Mouse (Mus musculus): ENCODE measurements around the gene Akap9. TPM values are rescaled to one million over a fixed set of nuclear protein-coding genes. Genes with fewer than 3 reads are reported as not detected.

The Akap9 gene
- polyA plus RNA-seq, 1 experiment from 2014 or later: 282 TPM

DNA sequence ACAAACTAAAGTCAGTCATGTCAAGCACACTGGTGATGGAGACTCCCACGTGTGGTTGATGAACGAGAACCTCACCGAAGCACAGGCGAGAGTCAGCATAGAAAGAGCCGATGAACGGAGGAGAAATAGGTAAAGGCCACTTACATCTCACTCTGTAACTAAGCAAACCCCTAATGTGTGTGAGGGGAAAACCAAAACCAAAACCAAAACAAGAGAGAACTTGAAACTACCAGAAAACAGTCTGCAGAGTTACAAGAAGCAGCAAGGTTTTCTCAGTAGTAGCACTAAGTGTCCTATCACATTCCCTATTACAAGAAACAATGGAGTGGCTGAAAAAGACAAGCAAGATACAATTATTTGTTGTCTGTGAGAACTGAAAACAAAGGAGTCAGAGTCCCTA lies 24.6 kb downstream of the Akap9 start:
- ATAC-seq (ENCODE audit: low FRiP score) (no peak), DNase-seq (ENCODE audit: low spot score) (no peak)
- H3K4me3 ChIP-seq (replicated peaks; ENCODE audit: low read length): no peak overlapping the region
- no peak overlapping the region for H3K4me2 ChIP-seq (replicated peaks)
- peaks cover 87% of the 10 kb centered on the region for H3K36me3 ChIP-seq (replicated peaks; ENCODE audit: control insufficient read depth, insufficient read depth)
- no peak overlapping the region for H3K27ac ChIP-seq
- H3K27me3 ChIP-seq (ENCODE audit: control insufficient read depth, insufficient read depth, low read length): no peaks in the 10 kb centered on the region
- H3K9me3 ChIP-seq (ENCODE audit: control insufficient read depth, low read length): no peaks in the 10 kb centered on the region
- no peak overlapping the region for H3K9ac ChIP-seq
- no peaks in the 10 kb centered on the region for H3K4me1 ChIP-seq (replicated peaks; ENCODE audit: control insufficient read depth, insufficient read depth, low read length)
- 97% methylated on average over 6 of the region's 6 CpGs for WGBS

DNA sequence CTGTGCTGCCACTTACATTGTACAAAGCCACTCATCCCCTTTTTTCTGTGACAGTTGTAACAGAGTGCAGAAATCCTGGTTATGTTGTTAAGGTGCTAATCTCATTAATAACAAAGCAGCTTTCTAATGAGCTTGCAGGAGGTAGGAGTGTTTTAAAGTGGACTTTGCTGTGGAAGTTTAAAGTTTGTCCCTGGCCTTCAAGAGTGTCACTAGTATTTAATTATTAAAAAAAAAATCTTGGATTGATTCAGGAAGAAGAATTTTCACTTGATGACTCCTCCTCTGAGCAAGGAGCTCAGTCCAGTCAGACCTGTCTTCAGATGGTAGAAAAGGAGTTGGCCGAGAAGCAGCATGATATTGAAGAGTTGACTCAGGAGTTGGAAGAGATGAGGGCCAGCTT lies 26.7 kb downstream of the Akap9 start:
- H3K4me1 ChIP-seq (replicated peaks; ENCODE audit: control insufficient read depth, insufficient read depth, low read length): no peaks in the 10 kb centered on the region
- H3K9ac ChIP-seq: no peak overlapping the region
- ATAC-seq (ENCODE audit: low FRiP score) (no peak), DNase-seq (ENCODE audit: low spot score) (no peak)
- peaks cover 93% of the 10 kb centered on the region for H3K36me3 ChIP-seq (replicated peaks; ENCODE audit: control insufficient read depth, insufficient read depth)
- H3K9me3 ChIP-seq (ENCODE audit: control insufficient read depth, low read length): no peaks in the 10 kb centered on the region
- H3K4me2 ChIP-seq (replicated peaks): no peak overlapping the region
- 100% methylated on average over 1 of the region's 1 CpGs for WGBS
- no peaks in the 10 kb centered on the region for H3K27me3 ChIP-seq (ENCODE audit: control insufficient read depth, insufficient read depth, low read length)
- H3K4me3 ChIP-seq (replicated peaks; ENCODE audit: low read length): no peak overlapping the region
- no peak overlapping the region for H3K27ac ChIP-seq

DNA sequence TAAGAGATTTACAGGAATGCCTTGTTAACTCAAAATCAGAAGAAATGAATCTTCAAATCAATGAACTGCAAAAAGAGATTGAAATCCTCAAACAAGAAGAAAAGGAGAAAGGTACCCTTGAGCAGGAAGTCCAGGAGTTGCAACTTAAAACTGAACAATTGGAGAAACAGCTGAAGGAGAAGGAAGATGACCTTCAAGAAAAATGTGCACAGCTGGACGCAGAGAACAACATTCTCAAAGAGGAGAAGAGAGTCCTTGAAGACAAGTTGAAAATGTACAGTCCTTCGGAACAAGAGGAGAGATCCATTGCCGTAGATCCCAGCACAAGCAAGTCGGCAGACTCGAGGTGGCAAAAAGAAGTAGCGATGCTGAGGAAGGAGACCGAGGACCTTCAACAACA lies 33.4 kb downstream of the Akap9 start:
- Histone ChIP-seq H3K4me1 (replicated peaks; ENCODE audit: control insufficient read depth, insufficient read depth, low read length) (no peaks in the 10 kb centered on the region), H3K27me3 (ENCODE audit: control insufficient read depth, insufficient read depth, low read length) (no peaks in the 10 kb centered on the region), H3K4me2 (replicated peaks) (no peak overlapping the region), H3K36me3 (replicated peaks; ENCODE audit: control insufficient read depth, insufficient read depth) (peaks cover 95% of the 10 kb centered on the region), H3K9ac (no peak overlapping the region), H3K9me3 (ENCODE audit: control insufficient read depth, low read length) (no peaks in the 10 kb centered on the region), H3K4me3 (replicated peaks; ENCODE audit: low read length) (no peak overlapping the region), H3K27ac (no peak overlapping the region)
- ATAC-seq (ENCODE audit: low FRiP score) (no peak), DNase-seq (ENCODE audit: low spot score) (no peak)
- WGBS: 96% methylated on average over 7 of the region's 7 CpGs

- 92% methylated on average over 9 of the region's 9 CpGs for WGBS
- Histone ChIP-seq H3K4me1 (replicated peaks; ENCODE audit: control insufficient read depth, insufficient read depth, low read length) (no peaks in the 10 kb centered on the region), H3K27me3 (ENCODE audit: control insufficient read depth, insufficient read depth, low read length) (no peaks in the 10 kb centered on the region), H3K27ac (no peak overlapping the region), H3K4me2 (replicated peaks) (no peak overlapping the region), H3K4me3 (replicated peaks; ENCODE audit: low read length) (no peak overlapping the region), H3K36me3 (replicated peaks; ENCODE audit: control insufficient read depth, insufficient read depth) (peaks cover 80% of the 10 kb centered on the region), H3K9ac (no peak overlapping the region), H3K9me3 (ENCODE audit: control insufficient read depth, low read length) (no peaks in the 10 kb centered on the region)
- DNase-seq (ENCODE audit: low spot score): no peak
- ATAC-seq (ENCODE audit: low FRiP score): no peak
These were observed 40.6 kb downstream of the Akap9 start for GRCm38 (mm10) chr5:3968415-3968814.

GRCm38 (mm10) chr5:3969114-3969513 lies 41.3 kb downstream of the Akap9 start:
- H3K4me3 ChIP-seq (replicated peaks; ENCODE audit: low read length): no peak overlapping the region
- no peaks in the 10 kb centered on the region for H3K27me3 ChIP-seq (ENCODE audit: control insufficient read depth, insufficient read depth, low read length)
- H3K27ac ChIP-seq: no peak overlapping the region
- no peaks in the 10 kb centered on the region for H3K9me3 ChIP-seq (ENCODE audit: control insufficient read depth, low read length)
- no peak overlapping the region for H3K9ac ChIP-seq
- WGBS: 98% methylated on average over 6 of the region's 6 CpGs
- ATAC-seq (ENCODE audit: low FRiP score) (no peak), DNase-seq (ENCODE audit: low spot score) (no peak)
- H3K4me1 ChIP-seq (replicated peaks; ENCODE audit: control insufficient read depth, insufficient read depth, low read length): no peaks in the 10 kb centered on the region
- peaks cover 80% of the 10 kb centered on the region for H3K36me3 ChIP-seq (replicated peaks; ENCODE audit: control insufficient read depth, insufficient read depth)
- no peak overlapping the region for H3K4me2 ChIP-seq (replicated peaks)

- H3K4me1 ChIP-seq (replicated peaks; ENCODE audit: control insufficient read depth, insufficient read depth, low read length): no peaks in the 10 kb centered on the region
- ATAC-seq (ENCODE audit: low FRiP score) (no peak), DNase-seq (ENCODE audit: low spot score) (no peak)
- H3K27ac ChIP-seq: no peak overlapping the region
- H3K36me3 ChIP-seq (replicated peaks; ENCODE audit: control insufficient read depth, insufficient read depth): peaks cover 80% of the 10 kb centered on the region
- H3K9ac ChIP-seq: no peak overlapping the region
- no peaks in the 10 kb centered on the region for H3K27me3 ChIP-seq (ENCODE audit: control insufficient read depth, insufficient read depth, low read length)
- no peak overlapping the region for H3K4me3 ChIP-seq (replicated peaks; ENCODE audit: low read length)
- WGBS: 90% methylated on average over 2 of the region's 2 CpGs
- H3K9me3 ChIP-seq (ENCODE audit: control insufficient read depth, low read length): no peaks in the 10 kb centered on the region
- H3K4me2 ChIP-seq (replicated peaks): no peak overlapping the region
These were observed 43.1 kb downstream of the Akap9 start for GRCm38 (mm10) chr5:3970936-3971335.

GRCm38 (mm10) chr5:3973764-3974163 lies 45.9 kb downstream of the Akap9 start:
- no peaks in the 10 kb centered on the region for H3K4me1 ChIP-seq (replicated peaks; ENCODE audit: control insufficient read depth, insufficient read depth, low read length)
- H3K9me3 ChIP-seq (ENCODE audit: control insufficient read depth, low read length): no peaks in the 10 kb centered on the region
- H3K27ac ChIP-seq: no peak overlapping the region
- H3K4me3 ChIP-seq (replicated peaks; ENCODE audit: low read length): no peak overlapping the region
- H3K9ac ChIP-seq: no peak overlapping the region
- DNase-seq (ENCODE audit: low spot score) (no peak), ATAC-seq (ENCODE audit: low FRiP score) (no peak)
- no peak overlapping the region for H3K4me2 ChIP-seq (replicated peaks)
- WGBS: 87% methylated on average over 5 of the region's 5 CpGs
- peaks cover 93% of the 10 kb centered on the region for H3K36me3 ChIP-seq (replicated peaks; ENCODE audit: control insufficient read depth, insufficient read depth)
- no peaks in the 10 kb centered on the region for H3K27me3 ChIP-seq (ENCODE audit: control insufficient read depth, insufficient read depth, low read length)

- Histone ChIP-seq H3K4me1 (replicated peaks; ENCODE audit: control insufficient read depth, insufficient read depth, low read length) (no peaks in the 10 kb centered on the region), H3K4me3 (replicated peaks; ENCODE audit: low read length) (no peak overlapping the region), H3K27ac (no peak overlapping the region), H3K9ac (no peak overlapping the region), H3K4me2 (replicated peaks) (no peak overlapping the region), H3K9me3 (ENCODE audit: control insufficient read depth, low read length) (no peaks in the 10 kb centered on the region), H3K36me3 (replicated peaks; ENCODE audit: control insufficient read depth, insufficient read depth) (peaks cover 91% of the 10 kb centered on the region), H3K27me3 (ENCODE audit: control insufficient read depth, insufficient read depth, low read length) (no peaks in the 10 kb centered on the region)
- DNase-seq (ENCODE audit: low spot score): no peak
- WGBS: 76% methylated on average over 6 of the region's 6 CpGs
- ATAC-seq (ENCODE audit: low FRiP score): no peak
These were observed 47.0 kb downstream of the Akap9 start for GRCm38 (mm10) chr5:3974896-3975295.

DNA sequence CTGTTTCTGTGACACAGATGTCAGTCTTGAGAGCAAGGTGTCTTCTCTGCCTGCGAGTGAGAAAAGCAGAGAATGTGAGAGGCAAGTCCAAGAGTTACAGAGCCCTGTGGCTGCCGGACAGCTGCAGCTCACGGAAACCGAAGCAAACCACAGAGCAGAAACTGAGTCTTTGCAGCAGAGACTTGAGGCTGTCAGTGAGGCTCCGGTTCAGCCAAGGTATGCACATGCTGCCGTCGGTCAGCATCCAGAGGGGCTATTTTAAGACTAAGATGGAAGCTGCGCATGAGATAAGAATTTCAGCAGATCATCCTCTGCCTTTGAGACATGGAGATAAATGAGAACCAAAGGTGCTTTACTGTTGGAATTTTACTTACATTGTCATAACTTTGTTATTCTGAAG lies 48.3 kb downstream of the Akap9 start:
- Histone ChIP-seq H3K9ac (no peak overlapping the region), H3K4me1 (replicated peaks; ENCODE audit: control insufficient read depth, insufficient read depth, low read length) (no peaks in the 10 kb centered on the region), H3K27ac (no peak overlapping the region), H3K27me3 (ENCODE audit: control insufficient read depth, insufficient read depth, low read length) (no peaks in the 10 kb centered on the region), H3K4me3 (replicated peaks; ENCODE audit: low read length) (no peak overlapping the region), H3K36me3 (replicated peaks; ENCODE audit: control insufficient read depth, insufficient read depth) (peaks cover 81% of the 10 kb centered on the region), H3K9me3 (ENCODE audit: control insufficient read depth, low read length) (no peaks in the 10 kb centered on the region), H3K4me2 (replicated peaks) (no peak overlapping the region)
- no peak for ATAC-seq (ENCODE audit: low FRiP score)
- no peak for DNase-seq (ENCODE audit: low spot score)
- WGBS: 96% methylated on average over 8 of the region's 8 CpGs

DNA sequence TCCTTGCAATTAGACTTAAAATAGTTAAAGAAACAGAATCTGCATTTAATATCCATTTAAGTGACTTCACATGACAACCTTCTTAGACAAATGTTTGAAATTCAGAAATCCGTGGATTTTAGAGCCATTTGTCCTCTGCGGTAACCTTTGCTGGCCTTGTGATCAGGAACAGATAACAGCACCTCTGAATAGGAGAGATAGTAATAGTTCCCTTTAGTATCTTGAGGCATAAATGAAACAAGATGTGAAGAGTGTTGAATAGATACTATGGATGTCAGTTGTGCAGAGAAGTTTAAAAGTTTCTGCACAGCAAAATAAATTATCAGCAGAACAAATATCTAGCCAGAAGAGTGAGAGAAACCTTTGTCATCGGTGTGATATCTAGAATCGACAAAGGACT lies 50.0 kb downstream of the Akap9 start:
- WGBS: 94% methylated on average over 4 of the region's 4 CpGs
- H3K4me2 ChIP-seq (replicated peaks): no peak overlapping the region
- ATAC-seq (ENCODE audit: low FRiP score) (no peak), DNase-seq (ENCODE audit: low spot score) (no peak)
- H3K4me1 ChIP-seq (replicated peaks; ENCODE audit: control insufficient read depth, insufficient read depth, low read length): no peaks in the 10 kb centered on the region
- no peaks in the 10 kb centered on the region for H3K27me3 ChIP-seq (ENCODE audit: control insufficient read depth, insufficient read depth, low read length)
- no peak overlapping the region for H3K9ac ChIP-seq
- peaks cover 72% of the 10 kb centered on the region for H3K36me3 ChIP-seq (replicated peaks; ENCODE audit: control insufficient read depth, insufficient read depth)
- H3K4me3 ChIP-seq (replicated peaks; ENCODE audit: low read length): no peak overlapping the region
- no peak overlapping the region for H3K27ac ChIP-seq
- H3K9me3 ChIP-seq (ENCODE audit: control insufficient read depth, low read length): no peaks in the 10 kb centered on the region
